Mouse (Mus musculus) kidney, embryonic 15.5 days (tissue): ENCODE results near the gene Rpl13a. TPM values are rescaled to one million over a fixed set of nuclear protein-coding genes. Genes with fewer than 3 reads are reported as not detected.
"Not testable (repeated sequence)": the region's sequence is repeated elsewhere in the genome, so short reads cannot be mapped to it uniquely, and the experiment has no call there.

ENCODE experiments used
- ATAC-seq: fragments of 200-750 bp; cut with Nextera tagmentation; replicated peaks from 2 replicates; pipeline ENCODE4 v1.8.0; 2017; ENCODE audit warnings: moderate TSS enrichment; ENCODE audit not compliant: low FRiP score
- H3K27ac ChIP-seq: fragments of 300-500 bp; sonication (generic); 2 replicates; pipeline ENCODE4 v1.5.1; 2015; ENCODE audit warnings: mild to moderate bottlenecking, inconsistent platforms
- H3K27me3 ChIP-seq: fragments of 300-500 bp; sonication (generic); 2 replicates; pipeline ENCODE4 v1.6.1; 2015; ENCODE audit warnings: inconsistent platforms
- H3K36me3 ChIP-seq: fragments of 300-500 bp; sonication (generic); 2 replicates; pipeline ENCODE4 v1.6.1; 2015; ENCODE audit warnings: inconsistent platforms
- H3K4me1 ChIP-seq: fragments of 300-500 bp; sonication (generic); 2 replicates; pipeline ENCODE4 v1.6.1; 2015; ENCODE audit warnings: inconsistent platforms
- H3K4me2 ChIP-seq: fragments of 300-500 bp; sonication (generic); 2 replicates; pipeline ENCODE4 v1.6.1; 2015; ENCODE audit warnings: moderate library complexity, mild to moderate bottlenecking, inconsistent platforms
- H3K4me3 ChIP-seq: fragments of 300-500 bp; sonication (generic); replicated peaks from 2 replicates; pipeline ENCODE4 v1.5.1; 2015; ENCODE audit warnings: mild to moderate bottlenecking, inconsistent platforms
- H3K9ac ChIP-seq: fragments of 300-500 bp; sonication (generic); 2 replicates; pipeline ENCODE4 v1.6.1; 2015; ENCODE audit warnings: mild to moderate bottlenecking, inconsistent platforms
- H3K9me3 ChIP-seq: fragments of 300-500 bp; sonication (generic); replicated peaks from 2 replicates; pipeline ENCODE4 v1.6.1; 2016; ENCODE audit warnings: inconsistent platforms
- WGBS: fragments of 180-500 bp; shearing (Covaris S2); methylation state at CpG from one replicate; pipeline ENCODE4 v1.1.7; 2015; ENCODE audit warnings: mixed read lengths; 5-methylcytosine and 5-hydroxymethylcytosine counted together
- polyA plus RNA-seq: library from polyadenylated mRNA; unstranded; fragments of >200 nt; fragmentation: Nextera tagmentation; extraction: Ambion mirVana; gene quantifications from 2 replicates; pipeline ENCODE4 v1.2.1, GENCODE M21; 2015

The Rpl13a gene
- polyA plus RNA-seq, 1 experiment from 2014 or later: 1,248 TPM

GRCm38 (mm10) chr7:45122561-45123185 is 5.9 kb downstream of the Rpl13a start:
- Histone ChIP-seq H3K27me3 (no peaks in the 10 kb centered on the region), H3K4me1 (peaks cover 57% of the 10 kb centered on the region), H3K36me3 (peaks cover 75% of the 10 kb centered on the region), H3K9ac (peak overlapping the region; percentile 98), H3K4me2 (peak overlapping the region; percentile 64), H3K9me3 (no peaks in the 10 kb centered on the region), H3K27ac (peak overlapping the region; percentile 94; the same call in 1 of the 2 replicates), H3K4me3 (peak overlapping the region; percentile 90)
- WGBS: 81% methylated on average over 15 of the region's 15 CpGs
- no peak for ATAC-seq

GRCm38 (mm10) chr7:45121966-45122365 is 6.6 kb downstream of the Rpl13a start:
- peak overlapping the region; percentile 23 for H3K9ac ChIP-seq
- H3K4me1 ChIP-seq: peaks cover 59% of the 10 kb centered on the region
- H3K4me3 ChIP-seq: peak overlapping the region; percentile 90; the same call in 1 of the 2 replicates
- H3K36me3 ChIP-seq: peaks cover 69% of the 10 kb centered on the region
- no peaks in the 10 kb centered on the region for H3K27me3 ChIP-seq
- H3K9me3 ChIP-seq: no peaks in the 10 kb centered on the region
- peak overlapping the region; percentile 60 for H3K27ac ChIP-seq
- no peak for ATAC-seq
- H3K4me2 ChIP-seq: peak overlapping the region; percentile 14

GRCm38 (mm10) chr7:45121404-45121803 is 7.2 kb downstream of the Rpl13a start:
- no peaks in the 10 kb centered on the region for H3K9me3 ChIP-seq
- H3K27ac ChIP-seq: peak overlapping the region; percentile 60
- H3K27me3 ChIP-seq: no peaks in the 10 kb centered on the region
- H3K4me1 ChIP-seq: peaks cover 54% of the 10 kb centered on the region
- H3K4me2 ChIP-seq: peak overlapping the region; percentile 14
- ATAC-seq: no peak
- WGBS: 68% methylated on average over 8 of the region's 8 CpGs
- peaks cover 64% of the 10 kb centered on the region for H3K36me3 ChIP-seq
- 0 out of 2 replicates have a peak overlapping the region, but pooled peaks have one; percentile 90 for H3K4me3 ChIP-seq
- peak overlapping the region; percentile 23 for H3K9ac ChIP-seq

- Histone ChIP-seq H3K27me3 (no peaks in the 10 kb centered on the region), H3K4me1 (peaks cover 40% of the 10 kb centered on the region), H3K36me3 (peaks cover 50% of the 10 kb centered on the region), H3K4me2 (no peak overlapping the region), H3K9ac (0 out of 2 replicates have a peak overlapping the region, but pooled peaks have one; percentile 18), H3K27ac (peak overlapping the region; percentile 60; the same call in 1 of the 2 replicates), H3K9me3 (no peaks in the 10 kb centered on the region), H3K4me3 (no peak overlapping the region)
- no peak for ATAC-seq
- 77% methylated on average over 5 of the region's 5 CpGs for WGBS
Observed at GRCm38 (mm10) chr7:45119780-45120709, 8.5 kb downstream of the Rpl13a start.

GRCm38 (mm10) chr7:45118336-45118735 is 10.2 kb downstream of the Rpl13a start:
- H3K27me3 ChIP-seq: no peaks in the 10 kb centered on the region
- no peak overlapping the region for H3K4me3 ChIP-seq
- H3K27ac ChIP-seq: peak overlapping the region; percentile 47
- H3K4me2 ChIP-seq: no peak overlapping the region
- H3K36me3 ChIP-seq: peaks cover 46% of the 10 kb centered on the region
- no peak overlapping the region for H3K9ac ChIP-seq
- 79% methylated on average over 6 of the region's 6 CpGs for WGBS
- H3K9me3 ChIP-seq: no peaks in the 10 kb centered on the region
- ATAC-seq: no peak
- peaks cover 33% of the 10 kb centered on the region for H3K4me1 ChIP-seq

GRCm38 (mm10) chr7:45117566-45117965 is 11.0 kb downstream of the Rpl13a start:
- Histone ChIP-seq H3K36me3 (peaks cover 39% of the 10 kb centered on the region), H3K27me3 (no peaks in the 10 kb centered on the region), H3K9me3 (no peaks in the 10 kb centered on the region), H3K27ac (peak overlapping the region; percentile 47), H3K4me2 (no peak overlapping the region), H3K4me3 (no peak overlapping the region), H3K4me1 (peaks cover 26% of the 10 kb centered on the region), H3K9ac (no peak overlapping the region)
- 67% methylated on average over 8 of the region's 8 CpGs for WGBS
- ATAC-seq: no peak

GRCm38 (mm10) chr7:45113476-45113875 is 15.1 kb downstream of the Rpl13a start:
- ATAC-seq: no peak
- WGBS: 72% methylated on average over 2 of the region's 2 CpGs
- no peak overlapping the region for H3K9ac ChIP-seq
- H3K9me3 ChIP-seq: no peaks in the 10 kb centered on the region
- H3K27me3 ChIP-seq: no peaks in the 10 kb centered on the region
- H3K4me1 ChIP-seq: peaks cover 11% of the 10 kb centered on the region
- no peak overlapping the region for H3K27ac ChIP-seq
- no peak overlapping the region for H3K4me2 ChIP-seq
- H3K36me3 ChIP-seq: no peaks in the 10 kb centered on the region; the same call in 1 of the 2 replicates
- no peak overlapping the region for H3K4me3 ChIP-seq

- ATAC-seq: no peak
Observed at GRCm38 (mm10) chr7:45112529-45112928, 16.0 kb downstream of the Rpl13a start.

GRCm38 (mm10) chr7:45111940-45112339 is 16.6 kb downstream of the Rpl13a start:
- H3K9me3 ChIP-seq: no peaks in the 10 kb centered on the region
- 60% methylated on average over 2 of the region's 2 CpGs for WGBS
- H3K4me3 ChIP-seq: no peak overlapping the region
- no peaks in the 10 kb centered on the region for H3K27me3 ChIP-seq
- H3K27ac ChIP-seq: no peak overlapping the region
- no peak overlapping the region for H3K4me2 ChIP-seq
- no peak overlapping the region for H3K9ac ChIP-seq
- peaks cover under 1% of the 10 kb centered on the region; the same call in 1 of the 2 replicates for H3K4me1 ChIP-seq
- H3K36me3 ChIP-seq: no peaks in the 10 kb centered on the region
- no peak for ATAC-seq

More at GRCm38 (mm10) chr7:45112529-45112928, 16.0 kb downstream of the Rpl13a start:
- no peak overlapping the region for H3K4me3 ChIP-seq
- H3K27ac ChIP-seq: no peak overlapping the region
- no peak overlapping the region for H3K9ac ChIP-seq
- no peak overlapping the region for H3K4me2 ChIP-seq
- no peaks in the 10 kb centered on the region for H3K27me3 ChIP-seq
- H3K36me3 ChIP-seq: no peaks in the 10 kb centered on the region
- 33% methylated on average over 3 of the region's 3 CpGs for WGBS
- H3K4me1 ChIP-seq: peaks cover 6% of the 10 kb centered on the region
- no peaks in the 10 kb centered on the region for H3K9me3 ChIP-seq

- not testable (repeated sequence) for H3K36me3 ChIP-seq
- WGBS: 92% methylated on average over 4 of the region's 4 CpGs
Observed at GRCm38 (mm10) chr7:45110089-45110488, 18.5 kb downstream of the Rpl13a start.

GRCm38 (mm10) chr7:45107052-45107645 is 21.4 kb downstream of the Rpl13a start:
- no peak overlapping the region for H3K4me2 ChIP-seq
- peaks cover 32% of the 10 kb centered on the region for H3K4me1 ChIP-seq
- ATAC-seq: no peak
- 71% methylated on average over 5 of the region's 5 CpGs for WGBS
- no peak overlapping the region for H3K4me3 ChIP-seq
- H3K9ac ChIP-seq: no peak overlapping the region
- no peak overlapping the region for H3K27ac ChIP-seq
- H3K9me3 ChIP-seq: no peaks in the 10 kb centered on the region
- H3K27me3 ChIP-seq: no peaks in the 10 kb centered on the region
- H3K36me3 ChIP-seq: no peaks in the 10 kb centered on the region

More at GRCm38 (mm10) chr7:45110089-45110488, 18.5 kb downstream of the Rpl13a start:
- not testable (repeated sequence) for H3K9me3 ChIP-seq, H3K4me1 ChIP-seq, H3K27ac ChIP-seq, H3K9ac ChIP-seq, ATAC-seq, H3K27me3 ChIP-seq, H3K4me2 ChIP-seq, H3K4me3 ChIP-seq

- Histone ChIP-seq H3K27ac (no peak overlapping the region), H3K4me1 (peaks cover 38% of the 10 kb centered on the region), H3K27me3 (no peaks in the 10 kb centered on the region), H3K9me3 (no peaks in the 10 kb centered on the region), H3K4me2 (no peak overlapping the region), H3K9ac (no peak overlapping the region), H3K4me3 (no peak overlapping the region), H3K36me3 (no peaks in the 10 kb centered on the region)
- ATAC-seq: no peak
- WGBS: 60% methylated on average over 6 of the region's 6 CpGs
Observed at GRCm38 (mm10) chr7:45106441-45106840, 22.1 kb downstream of the Rpl13a start.
